8 mouse cellular contexts compared by ENCODE assay signal in the genomic region with DNA sequence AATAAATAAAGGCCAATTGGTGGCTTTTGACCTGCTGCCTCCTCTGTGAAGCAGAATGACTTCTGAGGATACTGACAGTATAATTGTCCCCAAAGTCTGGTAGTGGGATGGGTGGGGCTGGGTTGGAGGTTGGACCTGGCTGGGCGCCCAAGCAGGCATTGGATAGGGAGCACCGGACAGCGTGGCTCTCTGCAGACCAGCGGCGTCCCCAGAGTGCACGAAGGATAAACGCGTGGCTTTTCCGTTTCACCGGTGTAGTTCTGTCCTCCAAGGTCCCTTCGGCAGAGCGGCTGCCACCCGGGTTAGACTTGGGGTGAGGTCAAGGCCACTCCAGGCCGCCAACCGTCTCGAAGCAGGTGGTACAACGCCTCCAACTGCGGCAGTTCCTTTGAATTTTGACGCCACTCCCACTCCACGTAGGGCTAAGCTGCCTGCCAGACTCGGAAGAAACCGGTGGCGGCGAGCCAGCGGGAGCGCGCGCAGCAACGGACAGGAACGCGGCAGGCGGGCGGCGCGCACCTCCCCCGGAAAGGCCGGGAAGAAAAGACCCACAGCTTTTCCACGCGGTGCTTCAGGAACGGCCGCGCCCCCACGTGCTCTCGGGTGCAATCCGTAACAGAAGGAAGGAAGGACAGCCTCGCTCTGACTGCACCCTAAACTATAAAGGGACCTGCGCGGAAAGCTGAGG. TPM values are rescaled to one million over a fixed set of nuclear protein-coding genes. Genes with fewer than 3 reads are reported as not detected.
A peak's percentile ranks its signal among the peaks of the same experiment; 100 is the strongest.
DNase-seq lines count a peak whose midpoint lies in the region; ATAC-seq and TF ChIP-seq lines count a peak whose summit lies in the region.

No protein-coding gene starts in this region.

- DNase-seq in embryo, embryonic 10 days (ENCODE audit: low spot score), result peak; percentile 73
- DNase-seq in gastrocnemius, adult 8-10 months (ENCODE audit: low spot score in 2 of 2), result peak; percentile 53 to 66
- peak; percentile 86 for DNase-seq in hindbrain, postnatal 0 days (ENCODE audit: low spot score)
- peak; percentile 42 to 84 for DNase-seq in left cerebral cortex, adult 9 months (ENCODE audit: low spot score in 2 of 2)
- peak; percentile 88 for DNase-seq in right cerebral cortex, postnatal 14 days
- DNase-seq in urinary bladder, postnatal 36 days (ENCODE audit: low spot score in 2 of 2), result peak; percentile 69 to 80

- no peak for TF ChIP-seq CTCF in hindbrain, postnatal 0 days (IDR thresholded peaks at IDR 0.05; ENCODE audit: low read depth)

- H3K4me2 ChIP-seq in hindbrain, postnatal 0 days (ENCODE audit: low read depth, low read length), result peak overlapping the region; percentile 83

- peak overlapping the region; percentile 52 for H3K4me3 ChIP-seq in hindbrain, postnatal 0 days (ENCODE audit: low read length)

- peak overlapping the region; percentile 60; the same call in 1 of the 2 replicates for H3K27ac ChIP-seq in hindbrain, postnatal 0 days

- no peaks in the 10 kb centered on the region for H3K4me1 ChIP-seq in hindbrain, postnatal 0 days (ENCODE audit: insufficient read depth, low read length)

- no peaks in the 10 kb centered on the region for H3K36me3 ChIP-seq in hindbrain, postnatal 0 days (ENCODE audit: insufficient read depth, low read length)

- 1% methylated on average over 48 of the region's 48 CpGs for WGBS in hindbrain, postnatal 0 days

- no peaks in the 10 kb centered on the region for H3K27me3 ChIP-seq in hindbrain, postnatal 0 days (ENCODE audit: insufficient read depth, low read length)

- H3K9me3 ChIP-seq in hindbrain, postnatal 0 days (ENCODE audit: low read length), result no peaks in the 10 kb centered on the region

- peak overlapping the region; percentile 65 for H3K9ac ChIP-seq in hindbrain, postnatal 0 days (replicated peaks; ENCODE audit: low read length)

- ATAC-seq in activated CD4-positive, CD25-positive, alpha-beta regulatory T cell, adult 4 months, result peak; percentile 73
- peak; percentile 88 for ATAC-seq in hindbrain, postnatal 0 days
- ATAC-seq in megakaryocyte, adult 5-6 weeks (ENCODE audit: poor library complexity, severe bottlenecking), result peak; percentile 82

RNA-seq across cellular contexts. Expression of gene Crtap, which starts 22.5 kb away (rescaled TPM):
- 1 to 10 TPM; 3.5 to 5.1 TPM for polyA plus RNA-seq in activated CD4-positive, CD25-positive, alpha-beta regulatory T cell, adult 4 months (2017; shearing (Covaris generic))
- 1 to 10 TPM; 5.1 to 8.9 (median 6.4) TPM for total RNA-seq in gastrocnemius, adult 8-10 months (2022)
- total RNA-seq in hindbrain, postnatal 0 days (2014; rRNA removed), result 22.7 and 24.7 TPM in 2 replicates
- polyA plus RNA-seq in hindbrain, postnatal 0 days (2015; fragmentation: Nextera tagmentation; extraction: Ambion mirVana), result 31.8 and 34.2 TPM in 2 replicates
- 23.8 and 32.6 TPM in 2 replicates for total RNA-seq in megakaryocyte, adult 5-6 weeks (2015)
- total RNA-seq in megakaryocyte, adult 5-6 weeks (2017), result 5.6 and 13.1 TPM in 2 replicates

RNA-seq across cellular contexts. Expression of gene Glb1, which starts 32.9 kb away (rescaled TPM):
- polyA plus RNA-seq in activated CD4-positive, CD25-positive, alpha-beta regulatory T cell, adult 4 months (2017; shearing (Covaris generic)), result 10 to 100 TPM; 32.1 to 32.4 TPM
- 1 to 10 TPM; 2.7 to 3.4 (median 3.0) TPM for total RNA-seq in gastrocnemius, adult 8-10 months (2022)
- 37.5 and 41.9 TPM in 2 replicates for total RNA-seq in hindbrain, postnatal 0 days (2014; rRNA removed)
- 35.7 and 36.2 TPM in 2 replicates for polyA plus RNA-seq in hindbrain, postnatal 0 days (2015; fragmentation: Nextera tagmentation; extraction: Ambion mirVana)
- 29.8 TPM in 2 replicates for total RNA-seq in megakaryocyte, adult 5-6 weeks (2015)
- 21.2 and 24.5 TPM in 2 replicates for total RNA-seq in megakaryocyte, adult 5-6 weeks (2017)

RNA-seq across cellular contexts. Expression of gene Tmppe, which starts 33.0 kb away (rescaled TPM):
- 10 to 100 TPM in 1 of 2 experiments, 1 to 10 TPM in 1; 9.1 to 14.3 TPM for polyA plus RNA-seq in activated CD4-positive, CD25-positive, alpha-beta regulatory T cell, adult 4 months (2017; shearing (Covaris generic))
- total RNA-seq in gastrocnemius, adult 8-10 months (2022), result 1 to 10 TPM; 1.1 to 1.7 (median 1.4) TPM
- total RNA-seq in hindbrain, postnatal 0 days (2014; rRNA removed), result 6.1 and 9.4 TPM in 2 replicates
- polyA plus RNA-seq in hindbrain, postnatal 0 days (2015; fragmentation: Nextera tagmentation; extraction: Ambion mirVana), result 5.9 and 7.1 TPM in 2 replicates
- total RNA-seq in megakaryocyte, adult 5-6 weeks (2015), result 1.2 and 2.4 TPM in 2 replicates
- total RNA-seq in megakaryocyte, adult 5-6 weeks (2017), result 4.6 and 6.9 TPM in 2 replicates

RNA-seq across cellular contexts. Expression of gene Bcl2a1c, which starts 38.0 kb away (rescaled TPM):
- 1 to 10 TPM in 1 of 2 experiments, not detected in 1; 1.7 TPM for polyA plus RNA-seq in activated CD4-positive, CD25-positive, alpha-beta regulatory T cell, adult 4 months (2017; shearing (Covaris generic))
- total RNA-seq in gastrocnemius, adult 8-10 months (2022), result not detected
- not detected in 2 replicates for total RNA-seq in hindbrain, postnatal 0 days (2014; rRNA removed)
- not detected in 2 replicates for polyA plus RNA-seq in hindbrain, postnatal 0 days (2015; fragmentation: Nextera tagmentation; extraction: Ambion mirVana)
- not detected in 2 replicates for total RNA-seq in megakaryocyte, adult 5-6 weeks (2015)
- not detected in 2 replicates for total RNA-seq in megakaryocyte, adult 5-6 weeks (2017)

Comparison
In these comparisons a context has a peak if more than half of its experiments do, and no peak if none do; other contexts are left out.
1. Peak in every context shown above with its lines: DNase-seq, ATAC-seq, H3K4me3 ChIP-seq and H3K27ac ChIP-seq.